Mouse (Mus musculus) layer of hippocampus, adult 18-20 months (tissue): ENCODE data around the gene Trappc6b. TPM values are rescaled to one million over a fixed set of nuclear protein-coding genes. Genes with fewer than 3 reads are reported as not detected.

Experiments
- total RNA-seq, 2 experiments: library from RNA; stranded (reverse); gene quantifications; 2 replicates each; pipeline ENCODE4 v1.2.3; 2021

Gene Trappc6b
- total RNA-seq, 2 experiments from 2014 or later, result 103 to 118 TPM

Other genes with a start within 250 kb of the Trappc6b start
- gene Sec23a, start 49.5 kb downstream of the Trappc6b start, total RNA-seq, result 100 to 1,000 TPM in 1 of 2 experiments, 10 to 100 TPM in 1; 99.5 to 105 TPM
- 1 to 10 TPM; 8.3 to 8.8 TPM for gene Gemin2, start 48.1 kb downstream of the Trappc6b start, total RNA-seq
- gene Pnn, start 5.4 kb upstream of the Trappc6b start, total RNA-seq, result 10 to 100 TPM; 57.2 to 61.0 TPM
- 10 to 100 TPM; 44.2 to 48.4 TPM for gene Mia2, start 34.3 kb upstream of the Trappc6b start, total RNA-seq
- 10 to 100 TPM; 60.3 to 64.4 TPM for gene Fbxo33, start 158.3 kb upstream of the Trappc6b start, total RNA-seq